Mouse (Mus musculus): ENCODE measurements around the gene Tcea2.

The Tcea2 gene

DNA sequence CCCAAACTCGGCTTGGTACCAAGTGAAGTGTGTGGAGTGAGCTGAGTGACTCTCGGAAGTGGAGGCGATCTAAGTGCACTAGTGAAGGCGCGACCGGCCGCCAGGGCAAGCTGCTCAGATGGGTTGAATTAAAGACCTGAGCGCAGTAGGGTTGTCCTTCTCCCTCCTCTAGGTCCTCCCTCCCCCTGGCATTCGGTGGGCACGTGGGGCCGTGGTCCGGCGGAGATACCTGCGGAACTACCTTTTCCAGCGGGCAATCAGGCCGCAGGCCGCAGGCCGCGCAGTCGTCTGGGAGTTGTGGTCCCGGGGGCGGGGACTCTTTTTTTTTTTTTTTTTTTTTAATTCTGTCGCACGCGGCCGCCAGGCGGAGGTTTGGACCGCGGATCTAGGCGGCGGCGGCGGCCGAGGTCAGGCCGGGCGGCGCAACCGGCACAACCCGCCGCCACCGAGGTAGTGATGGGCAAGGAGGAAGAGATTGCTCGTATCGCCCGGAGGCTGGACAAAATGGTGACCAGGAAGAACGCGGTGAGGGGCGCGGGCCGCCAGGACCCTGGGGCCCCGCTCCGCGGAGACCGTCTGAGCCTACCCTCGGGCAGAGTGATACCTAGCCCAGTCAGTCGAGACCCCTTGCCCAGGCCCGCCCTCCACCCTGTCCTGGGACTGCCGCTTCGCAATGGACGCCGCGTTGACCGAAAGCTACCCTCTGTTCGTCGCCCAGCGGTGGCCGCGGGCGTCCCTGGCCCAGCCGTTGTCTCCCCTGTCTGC is at the start of gene Tcea2:
Gene Tcea2, plus strand, starts transcription at position 360 of the 765 bp plus-strand sequence.
- DNase-seq, result peak; percentile 78 to 87

DNA sequence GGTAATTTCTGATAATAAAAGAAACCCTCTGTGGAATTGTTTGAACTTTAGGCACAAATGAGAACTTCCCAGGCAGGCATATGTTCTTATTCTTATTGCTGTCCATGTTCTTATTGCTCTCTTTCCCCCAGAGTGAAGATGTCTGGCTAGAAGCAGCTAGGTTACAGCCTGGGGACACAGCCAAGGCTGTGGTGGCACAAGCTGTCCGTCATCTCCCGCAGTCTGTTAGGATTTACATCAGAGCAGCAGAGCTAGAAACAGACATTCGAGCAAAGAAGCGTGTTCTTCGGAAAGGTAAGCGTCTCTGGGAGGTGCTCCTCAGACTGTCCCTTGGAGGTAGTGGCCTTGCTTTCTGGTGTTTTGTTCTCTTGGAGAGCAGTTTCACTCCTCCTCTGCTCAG is 47.5 kb upstream of the Tcea2 start:
- no peak for DNase-seq

DNA sequence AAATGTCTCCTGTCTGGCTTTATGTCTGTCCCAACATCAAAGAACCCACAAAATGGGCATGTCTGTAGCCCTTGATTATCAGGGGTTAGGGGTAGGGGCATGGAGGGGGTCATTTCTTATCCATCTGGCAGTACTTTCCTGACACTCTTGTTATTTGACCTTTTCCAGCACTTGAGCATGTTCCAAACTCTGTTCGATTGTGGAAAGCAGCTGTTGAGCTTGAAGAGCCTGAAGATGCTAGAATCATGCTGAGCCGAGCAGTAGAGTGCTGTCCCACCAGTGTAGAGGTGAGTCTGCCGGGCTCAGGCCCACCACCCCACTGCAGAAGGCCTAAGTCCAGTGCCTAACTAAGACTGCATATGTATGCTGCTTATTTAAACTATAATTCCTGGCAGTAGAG is 44.2 kb upstream of the Tcea2 start:
- no peak for DNase-seq

DNA sequence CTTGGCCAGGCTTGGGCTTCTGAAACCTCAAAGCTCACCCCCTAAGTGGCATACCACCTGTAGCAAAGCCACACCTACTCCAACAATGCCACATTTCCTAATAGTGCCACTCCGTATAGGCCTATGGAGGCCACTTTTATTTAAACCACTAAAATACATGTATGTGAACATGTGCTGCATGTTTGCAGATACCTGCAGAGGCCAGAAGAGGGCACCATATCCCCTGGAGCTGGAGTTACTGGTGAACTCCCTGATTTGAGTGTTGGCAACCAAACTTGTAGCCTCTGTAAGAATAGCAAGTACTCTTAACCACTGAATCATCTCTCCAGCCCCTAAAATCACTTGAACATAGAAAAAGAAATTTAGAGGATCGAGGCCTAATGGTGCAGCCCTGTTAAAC is 35.7 kb upstream of the Tcea2 start:
- peak; percentile 68 to 74 for DNase-seq

DNA sequence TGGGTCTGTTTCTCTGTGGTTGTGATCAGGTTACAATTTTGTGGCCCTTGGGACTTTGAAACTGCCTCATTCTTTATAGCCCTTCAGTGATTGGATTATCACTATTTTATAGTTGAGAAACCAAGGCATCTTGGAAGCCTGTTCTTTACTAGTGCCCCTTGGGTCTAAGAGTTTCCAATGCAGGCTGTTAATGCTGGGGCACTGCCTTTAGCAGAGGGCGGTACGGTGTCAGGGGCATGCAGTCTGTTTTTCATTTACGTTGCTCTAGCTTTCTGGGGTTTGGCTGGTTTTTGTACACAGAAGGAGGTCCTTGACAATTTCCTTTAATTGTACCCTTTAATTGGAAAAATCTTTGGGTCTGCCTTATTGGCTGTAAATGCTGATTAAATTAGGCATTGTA is 34.4 kb upstream of the Tcea2 start:
- no peak for DNase-seq

DNA sequence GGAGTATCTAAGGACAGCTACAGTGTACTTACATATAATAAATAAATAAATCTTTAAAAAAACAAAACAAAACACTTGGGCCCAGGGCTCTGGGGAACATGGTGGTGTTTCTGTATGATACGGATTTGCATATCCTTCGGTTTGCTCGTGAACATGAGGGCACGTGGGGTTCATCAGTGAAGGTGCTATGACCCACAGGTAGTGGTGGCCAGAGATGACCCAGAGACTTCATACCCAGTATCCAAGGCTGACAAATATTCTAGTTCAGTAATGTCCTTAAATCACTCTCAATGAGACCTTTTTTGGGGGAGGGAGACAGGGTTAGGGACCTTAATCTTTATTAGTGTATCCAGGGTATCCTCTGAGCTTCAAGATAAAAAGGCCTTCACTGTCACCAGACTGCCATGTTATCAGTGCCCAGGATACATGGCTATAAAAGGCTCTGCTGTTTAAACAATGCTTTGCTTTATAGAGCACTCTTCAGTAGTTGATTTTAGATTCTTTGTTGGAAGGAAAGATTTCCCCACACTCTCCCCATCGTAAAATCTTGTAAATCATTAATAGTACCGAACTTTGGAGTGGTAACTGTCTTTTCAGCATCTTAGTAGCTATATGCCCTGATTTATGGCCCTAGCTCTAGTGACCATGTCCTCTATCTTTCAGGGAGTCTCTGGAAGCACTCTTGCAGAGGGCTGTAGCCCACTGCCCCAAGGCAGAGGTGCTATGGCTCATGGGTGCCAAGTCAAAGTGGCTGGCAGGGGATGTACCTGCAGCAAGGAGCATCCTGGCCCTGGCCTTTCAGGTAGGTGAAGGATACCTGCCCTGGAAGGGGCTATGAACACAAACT is 33.3 kb upstream of the Tcea2 start:
- no peak for DNase-seq

DNA sequence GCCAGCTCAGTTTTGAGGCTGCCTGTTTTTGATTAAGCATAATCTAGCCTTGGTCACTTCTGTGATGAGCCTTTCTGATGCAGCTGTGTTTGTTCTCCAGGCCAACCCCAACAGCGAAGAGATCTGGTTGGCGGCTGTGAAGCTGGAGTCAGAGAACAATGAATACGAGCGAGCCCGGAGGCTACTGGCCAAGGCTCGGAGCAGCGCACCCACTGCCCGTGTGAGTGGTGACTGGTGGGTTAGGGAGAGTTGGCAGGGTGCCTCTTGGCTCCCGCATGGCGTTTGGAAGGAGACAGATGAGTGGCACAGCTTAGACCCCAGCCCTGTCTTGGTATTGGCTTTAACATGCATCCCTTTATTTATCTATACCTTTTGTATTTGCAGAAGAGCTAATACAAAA is 31.2 kb upstream of the Tcea2 start:
- no peak for DNase-seq

DNA sequence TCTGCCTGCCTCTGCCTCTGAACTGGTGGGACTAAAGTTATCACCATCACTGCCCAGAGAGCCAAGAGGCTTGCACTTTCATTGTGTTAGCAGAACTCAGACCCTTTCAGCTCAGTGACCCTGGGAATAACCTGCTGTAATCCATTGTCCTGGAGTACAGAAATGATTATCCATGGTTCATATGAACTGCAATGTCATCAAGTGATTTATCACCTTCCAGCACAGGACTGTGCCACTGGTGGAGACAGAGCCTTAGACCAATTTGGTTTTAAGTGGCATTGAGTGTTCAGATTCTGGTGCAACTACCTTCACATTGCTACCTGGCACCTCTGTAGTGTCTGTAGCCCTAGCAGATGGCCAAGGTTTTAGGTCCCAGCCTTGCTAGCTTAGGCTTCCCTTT is 27.0 kb upstream of the Tcea2 start:
- DNase-seq, result no peak

DNA sequence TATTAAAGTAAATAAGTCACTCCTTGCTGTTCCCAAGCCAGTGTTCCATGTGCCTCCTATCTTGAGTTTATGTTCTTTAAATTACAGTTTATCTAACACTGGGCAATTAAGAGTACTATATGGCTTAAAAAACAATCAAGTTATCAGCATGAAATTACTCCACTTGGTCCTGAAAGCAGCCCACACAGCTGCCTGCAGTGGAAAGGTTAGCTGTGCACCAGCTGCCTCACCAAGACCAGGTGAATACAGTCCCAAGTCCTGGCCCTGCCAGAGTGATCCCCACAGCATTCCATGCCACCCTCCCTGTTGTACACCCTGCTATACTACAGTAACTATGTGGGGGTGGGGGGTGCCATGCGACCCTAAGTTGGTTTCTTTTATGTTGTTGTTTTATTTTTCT is 26.6 kb upstream of the Tcea2 start:
- no peak for DNase-seq

DNA sequence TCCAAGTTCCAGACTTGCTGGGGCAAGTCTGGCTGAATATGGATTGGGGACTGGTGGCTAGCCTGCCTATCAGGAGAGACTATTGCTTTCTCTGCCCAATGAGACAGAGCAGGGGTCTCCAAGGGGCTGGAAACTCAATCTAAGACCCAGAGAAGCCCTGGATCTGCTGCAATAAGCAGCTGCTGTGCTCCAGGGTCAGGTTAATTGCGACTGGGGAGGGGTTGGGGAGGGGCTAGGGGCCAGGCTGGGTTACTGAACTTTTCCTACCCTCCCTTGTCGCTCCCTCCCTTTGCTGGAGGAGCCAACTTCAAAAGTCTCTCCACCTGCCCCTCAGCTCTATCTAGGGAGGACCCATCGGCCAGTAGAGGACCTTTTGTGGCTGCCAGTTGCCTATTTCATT is 23.4 kb upstream of the Tcea2 start, which contains the start of gene Gm29797:
Gene Gm29797, plus strand, starts transcription at position 301 of the 400 bp plus-strand sequence.
- DNase-seq, result no peak

DNA sequence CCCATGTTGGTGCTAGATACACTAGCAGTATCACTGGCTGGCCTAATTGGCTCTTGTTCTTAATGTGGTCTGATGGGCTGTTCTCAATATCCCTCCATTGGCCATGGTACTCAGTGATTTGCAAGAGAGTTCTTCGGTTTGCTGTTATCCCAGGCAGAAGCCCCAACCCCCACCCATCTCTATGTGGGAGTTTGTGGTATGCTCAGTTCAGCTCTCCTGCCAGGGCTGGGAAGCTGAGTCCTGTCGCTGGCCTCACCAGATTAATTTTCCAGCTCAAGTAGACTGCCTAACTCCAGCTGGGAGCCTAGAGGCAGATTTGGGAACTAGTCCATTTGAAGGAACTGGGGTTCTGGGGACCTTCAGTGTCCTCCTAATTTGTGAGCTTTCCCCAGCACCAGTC is 22.7 kb upstream of the Tcea2 start:
- DNase-seq, result peak; percentile 29 to 32

DNA sequence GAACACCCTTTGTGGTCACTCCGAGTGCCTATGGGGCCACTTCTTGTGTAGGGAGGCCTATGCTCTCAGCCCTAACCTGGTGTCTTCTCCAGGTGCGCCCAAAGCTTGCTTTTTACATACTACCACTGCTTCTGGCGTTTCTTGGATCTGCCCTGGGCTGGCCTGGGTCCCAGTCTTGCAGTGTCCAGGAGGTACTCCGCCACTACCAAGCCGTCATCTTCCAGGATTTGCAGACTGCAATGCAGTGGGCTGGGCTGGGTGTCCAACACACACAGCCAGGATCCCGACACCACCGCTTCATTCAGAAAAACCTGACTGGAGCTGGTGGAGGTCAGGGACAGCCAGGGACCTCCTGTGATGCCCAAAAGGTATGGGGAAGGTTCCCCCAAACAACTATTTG is 21.6 kb upstream of the Tcea2 start:
- no peak for DNase-seq

DNA sequence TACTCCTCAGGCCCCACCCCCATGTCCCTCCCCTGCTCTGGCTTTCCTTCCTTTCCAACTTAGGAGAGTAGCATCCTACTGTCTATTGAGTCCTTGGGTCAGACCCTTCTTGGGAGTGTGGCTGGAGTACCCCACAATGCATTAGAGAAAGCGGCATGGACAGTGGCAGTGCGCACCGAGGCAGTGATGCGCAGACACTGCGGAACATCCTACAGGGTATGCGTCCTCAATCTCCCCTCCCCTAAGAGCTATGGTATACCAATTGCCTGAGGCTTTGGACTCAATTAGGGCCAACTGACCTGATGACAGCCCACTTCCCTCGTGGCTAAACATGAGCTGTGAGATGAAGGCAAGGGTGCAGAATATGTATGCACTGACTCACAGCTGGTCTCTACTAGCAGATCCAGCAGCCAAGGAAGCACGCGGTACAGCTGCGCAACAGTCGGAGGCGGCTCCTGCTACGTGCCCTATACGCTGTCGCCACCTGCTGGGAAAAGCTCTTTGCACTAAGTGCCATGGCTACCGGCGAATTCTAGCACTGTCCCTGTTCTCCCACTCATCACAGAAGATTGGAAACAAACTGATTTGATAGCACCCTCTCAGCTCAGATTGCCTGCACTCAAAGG is 21.1 kb upstream of the Tcea2 start:
- DNase-seq, result peak; percentile 77 to 85

DNA sequence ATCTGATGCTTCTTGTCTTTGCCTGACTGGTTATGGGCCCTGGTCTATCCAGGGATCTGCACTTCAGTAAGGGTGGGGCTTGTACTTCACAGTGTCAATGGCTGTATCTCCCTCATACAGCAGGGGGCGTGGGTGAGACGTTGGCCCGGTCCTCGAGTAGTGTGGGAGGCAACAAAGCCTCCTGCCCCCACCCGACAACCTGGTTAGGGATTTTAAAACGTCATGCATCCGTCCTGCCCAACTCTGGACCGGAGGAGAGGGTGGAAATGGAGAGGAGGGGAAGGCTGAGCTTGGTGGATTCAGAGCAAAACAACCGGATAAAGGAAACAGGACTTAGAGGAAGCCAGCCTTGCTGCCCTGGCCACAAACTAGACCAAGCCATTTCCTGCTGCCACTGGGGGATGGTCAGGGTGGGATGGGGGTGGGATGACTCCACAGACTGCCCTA is 20.5 kb upstream of the Tcea2 start:
- peak; percentile 88 to 93 for DNase-seq

DNA sequence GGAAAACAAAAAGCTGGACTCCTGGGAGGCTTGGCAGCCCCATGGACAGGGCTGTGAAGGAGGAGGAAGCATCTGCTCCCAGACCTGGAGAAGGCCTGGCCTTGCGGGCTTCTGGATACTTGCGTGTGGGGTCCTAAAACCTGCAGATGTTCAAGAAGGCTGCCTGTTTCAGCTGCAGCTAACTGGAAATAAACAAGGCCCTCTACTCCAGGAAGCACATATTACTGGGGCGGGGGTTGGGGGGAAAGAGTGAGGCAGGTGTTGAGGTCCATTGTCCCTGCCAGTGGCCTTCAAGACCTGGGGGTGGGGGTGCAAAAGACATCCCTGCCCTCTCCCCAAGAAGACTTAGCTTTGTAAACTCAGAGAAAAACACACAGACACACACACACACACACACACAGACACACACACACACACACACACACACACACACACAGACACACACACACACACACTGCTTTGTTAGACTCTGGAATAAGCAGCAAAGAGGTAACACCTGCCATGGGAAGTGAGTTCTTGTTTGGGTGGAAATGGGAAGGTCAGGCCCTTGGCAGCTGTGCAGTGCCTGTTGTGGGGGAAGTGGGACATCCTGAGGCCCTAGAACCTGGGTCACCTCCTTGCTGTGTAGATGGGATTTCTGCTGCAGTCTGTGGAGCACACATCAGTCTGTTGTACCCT is 17.4 kb upstream of the Tcea2 start:
- peak; percentile 27 to 58 for DNase-seq

DNA sequence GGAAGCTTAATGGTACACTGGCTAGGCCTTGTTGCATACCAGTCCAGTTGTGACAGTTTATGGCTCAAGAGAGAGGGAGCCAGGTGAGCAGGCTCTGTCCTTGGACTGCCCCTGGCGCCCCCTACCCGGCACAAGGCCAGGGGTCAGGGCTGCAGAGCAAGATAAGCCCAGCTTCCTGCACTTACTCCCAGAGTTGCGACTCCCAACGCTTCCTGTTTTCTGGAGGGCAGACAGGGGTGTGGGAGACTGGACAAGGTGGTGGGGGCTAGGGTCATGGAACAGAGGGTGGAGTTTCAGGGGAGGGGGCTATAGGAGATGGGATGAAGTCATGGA is 16.8 kb upstream of the Tcea2 start:
- peak; percentile 68 to 74 for DNase-seq

DNA sequence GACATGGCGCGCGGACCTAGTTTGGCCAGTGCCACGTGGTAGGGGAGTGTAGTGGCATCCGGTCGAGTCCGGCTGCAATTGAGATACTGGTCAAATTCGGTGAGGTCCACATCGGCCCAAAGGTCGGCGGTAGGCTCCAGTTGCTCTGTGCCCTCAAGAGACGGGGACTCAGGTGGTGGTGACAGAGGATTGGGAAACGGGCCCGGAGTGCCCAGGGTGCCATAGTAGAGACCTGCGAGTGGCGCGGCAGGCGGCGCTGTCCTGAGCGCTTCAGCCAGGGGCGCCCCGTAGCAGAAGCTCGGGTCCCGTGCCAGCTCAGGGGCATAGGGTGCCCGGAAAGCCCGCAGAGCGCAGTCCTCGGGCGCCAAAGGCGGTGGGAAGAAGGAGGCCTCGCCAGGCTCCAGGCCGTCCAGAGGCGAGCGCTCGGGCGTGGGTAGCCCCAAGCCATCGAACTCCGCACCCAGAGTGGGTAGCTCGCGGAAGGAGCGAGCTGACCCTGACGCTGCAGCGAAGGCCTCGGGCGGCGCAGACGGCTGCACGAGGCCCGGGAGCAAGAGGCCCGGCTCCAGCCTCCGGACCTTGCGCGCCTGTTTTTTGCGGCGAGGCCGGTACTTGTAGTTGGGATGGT is 9.7 kb upstream of the Tcea2 start:
- peak; percentile 35 to 62 for DNase-seq

DNA sequence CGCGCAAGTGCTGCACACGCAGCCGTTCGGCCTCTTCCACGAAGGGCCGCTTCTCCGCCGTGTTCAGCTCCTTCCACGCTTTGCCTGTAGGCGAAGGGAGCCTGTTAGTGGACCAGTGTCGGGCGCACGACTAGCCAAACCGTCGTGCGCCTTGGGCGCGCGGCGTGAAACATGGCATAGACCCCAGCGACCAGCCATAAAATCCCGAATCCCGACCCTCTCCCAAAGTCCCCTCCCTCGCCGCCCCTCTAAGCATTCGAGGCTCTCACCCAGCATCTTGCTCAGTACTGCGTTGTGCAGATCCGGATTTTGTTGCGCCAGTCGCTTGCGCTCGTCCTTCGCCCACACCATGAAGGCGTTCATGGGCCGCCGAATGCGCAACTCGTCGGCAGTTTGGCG is 9.2 kb upstream of the Tcea2 start:
- peak; percentile 30 to 57 for DNase-seq

DNA sequence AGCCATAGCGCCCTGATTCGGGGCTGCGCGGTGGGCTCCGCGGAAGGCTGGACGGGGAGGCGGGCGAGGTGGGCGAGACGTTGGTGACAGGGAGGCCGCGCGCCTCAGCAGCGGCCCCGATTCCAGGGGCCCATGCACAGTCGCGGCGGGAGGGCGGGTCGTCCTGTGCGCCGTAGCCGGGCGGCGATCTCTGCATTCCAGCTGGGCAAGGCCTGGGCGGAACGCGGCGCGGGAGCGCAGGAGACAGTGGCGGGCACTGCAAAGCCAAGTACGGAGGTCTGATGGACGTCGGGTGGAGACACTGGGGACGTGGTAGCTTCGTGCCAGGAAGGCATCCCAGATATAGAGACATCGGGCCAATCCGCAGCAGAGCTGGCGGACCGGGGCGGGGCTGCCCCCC is 8.8 kb upstream of the Tcea2 start, which contains the start of gene Sox18:
Gene Sox18, minus strand, starts transcription at position 315 of the 400 bp plus-strand sequence.
- peak; percentile 66 to 77 for DNase-seq

DNA sequence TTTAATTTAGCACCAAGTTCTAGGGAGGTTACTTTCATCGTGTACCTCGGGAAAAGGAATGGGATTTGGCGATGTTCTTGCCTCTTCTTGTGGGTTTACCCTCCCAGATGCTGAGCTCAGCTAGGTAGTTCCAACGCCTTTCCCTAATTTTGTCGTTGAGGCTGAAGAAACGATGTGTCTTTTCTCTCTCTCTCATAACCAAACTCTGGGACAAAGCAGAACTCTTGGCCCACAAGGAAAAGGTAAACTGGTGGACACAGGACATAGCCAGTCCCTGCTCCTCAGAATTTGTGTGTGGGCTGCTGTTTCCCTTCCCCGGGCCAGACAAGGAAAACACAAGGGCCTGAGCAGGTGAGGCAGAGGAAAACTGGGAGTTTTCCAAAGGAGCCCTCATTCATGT is 8.1 kb upstream of the Tcea2 start:
- no peak for DNase-seq

DNA sequence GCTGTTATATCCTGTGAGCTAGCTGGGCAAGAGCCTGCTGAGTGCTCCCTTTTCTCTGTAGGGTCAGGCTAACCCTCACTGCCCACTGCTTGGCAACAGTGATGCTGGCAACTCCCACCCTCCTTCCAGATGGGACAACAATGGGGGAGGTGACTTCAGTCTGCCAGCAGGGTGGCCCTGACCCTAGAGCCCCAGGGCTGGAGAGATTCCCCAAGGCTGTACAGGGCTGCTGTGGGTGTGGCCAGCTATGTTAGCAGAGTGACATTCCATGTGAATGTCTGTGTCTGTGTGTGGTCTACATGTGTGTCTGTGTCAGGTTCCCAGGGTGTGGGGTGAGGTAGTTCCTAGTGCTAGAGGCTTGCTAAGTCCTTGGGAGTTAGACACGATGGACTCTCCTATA is 6.6 kb upstream of the Tcea2 start:
- no peak for DNase-seq

DNA sequence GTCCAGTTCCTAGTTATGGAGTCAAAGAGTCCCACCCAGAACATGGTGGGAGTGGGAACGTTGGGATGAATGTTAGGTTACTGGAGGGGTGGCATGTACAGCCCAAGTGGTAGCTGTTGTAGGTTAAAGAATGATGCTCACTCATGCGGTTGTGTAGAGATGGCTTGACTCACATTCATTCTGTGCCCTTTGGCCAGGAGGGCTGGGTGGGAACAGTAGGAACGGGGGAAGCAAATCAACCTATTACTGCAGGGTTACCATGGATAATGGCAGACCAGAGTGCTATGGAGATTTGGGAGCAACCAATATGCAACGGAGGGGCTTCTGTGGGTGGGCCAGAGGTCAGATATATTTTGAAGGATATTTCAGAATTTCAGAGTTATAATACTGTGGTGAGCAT is 5.2 kb upstream of the Tcea2 start:
- no peak for DNase-seq

DNA sequence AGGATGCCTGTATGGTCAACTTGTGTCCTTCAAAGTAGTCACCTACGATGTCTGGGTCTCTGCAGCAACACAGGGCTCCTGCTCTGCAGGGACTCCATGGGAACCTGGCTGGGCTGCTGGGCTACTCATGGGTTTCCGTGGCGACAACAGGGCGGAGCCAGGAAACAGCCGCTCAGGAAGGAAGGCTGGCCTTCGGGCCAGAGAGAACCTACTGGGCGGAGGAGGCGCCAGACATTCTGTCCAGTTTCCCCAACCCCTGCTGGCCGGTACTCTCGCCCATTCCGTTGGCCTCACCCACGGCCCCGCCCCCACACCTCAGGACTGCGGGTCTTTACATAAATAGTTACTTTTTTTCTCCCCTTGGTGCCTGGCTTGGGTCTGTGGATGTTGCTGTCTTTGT is 4.7 kb upstream of the Tcea2 start:
- peak; percentile 78 to 86 for DNase-seq

All from kidney, postnatal 4 days (tissue).